In the genomic region with DNA sequence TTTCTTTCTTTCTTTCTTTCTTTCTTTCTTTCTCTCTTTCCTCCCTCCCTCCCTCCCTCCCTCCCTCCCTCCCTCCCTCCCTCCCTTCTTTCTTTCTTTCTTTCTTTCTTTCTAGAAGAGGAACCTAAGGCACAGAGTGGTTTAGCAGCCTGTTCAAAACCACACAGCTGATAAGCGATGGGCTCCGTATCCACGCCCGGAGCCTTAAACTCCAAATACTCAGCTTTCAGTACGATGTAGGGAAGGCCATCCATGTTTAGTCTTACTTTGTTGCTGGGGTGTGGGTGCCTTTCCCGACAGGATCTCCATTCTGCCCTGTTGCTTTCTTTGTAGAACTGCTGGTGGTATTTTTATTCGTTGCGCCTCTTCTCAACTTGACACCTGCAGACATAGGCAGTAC, we compare ENCODE assay signal across 28 mouse cellular contexts. TPM values are rescaled to one million over a fixed set of nuclear protein-coding genes. Genes with fewer than 3 reads are reported as not detected.
DNase-seq lines count a peak whose midpoint lies in the region; ATAC-seq and TF ChIP-seq lines count a peak whose summit lies in the region.
"Had no signal": no experiment of that assay in that cellular context is flagged by ENCODE, and none has a peak within 500 bp of the region (broad histone marks: within the 10 kb centered on the region; RNA-seq: fewer than 3 reads in every experiment).

No protein-coding gene starts in this region.

- no peaks in the 10 kb centered on the region for H3K27me3 ChIP-seq in E14TG2a.4 (ENCODE audit: insufficient read depth, low read length)
- H3K27me3 ChIP-seq in ES-Bruce4 (ENCODE audit: control insufficient read depth, insufficient read depth, low read length, poor library complexity, severe bottlenecking), result no peaks in the 10 kb centered on the region
- no peaks in the 10 kb centered on the region; a peak in 1 of 4 replicates for H3K27me3 ChIP-seq in MEL (ENCODE audit: control insufficient read depth in 1 of 2, insufficient read depth in 2 of 2, low read length in 2 of 2)
- H3K27me3 ChIP-seq: embryonic facial prominence, embryonic 12.5 days; forebrain, embryonic 13.5 days; forebrain, embryonic 15.5 days had no signal

- no peaks in the 10 kb centered on the region for H3K36me3 ChIP-seq in E14TG2a.4 (ENCODE audit: insufficient read depth, low read length)
- no peaks in the 10 kb centered on the region for H3K36me3 ChIP-seq in ES-Bruce4 (ENCODE audit: control insufficient read depth, insufficient read depth, low read length, poor library complexity, severe bottlenecking)
- H3K36me3 ChIP-seq in MEL (ENCODE audit: control insufficient read depth in 1 of 2, insufficient read depth in 2 of 2, low read length in 2 of 2), result peaks cover 0 to 4% of the 10 kb centered on the region in 2 experiments; a peak in 2 of 4 replicates
- H3K36me3 ChIP-seq: embryonic facial prominence, embryonic 10.5 days; embryonic facial prominence, embryonic 12.5 days; forebrain, embryonic 15.5 days; G1E had no signal

- peak overlapping the region; percentile 73 for H3K4me3 ChIP-seq in E14TG2a.4 (replicated peaks; ENCODE audit: low read length)
- H3K4me3 ChIP-seq in ES-Bruce4 (ENCODE audit: low read depth, low read length), result peak overlapping the region; percentile 68
- H3K4me3 ChIP-seq in MEL (ENCODE audit: control insufficient read depth in 1 of 2, insufficient read depth in 1 of 2, low read depth in 2 of 2, low read length in 2 of 2), result peak overlapping the region in 1 of 2 experiments; percentile 16; a peak in 1 of 4 replicates
- H3K4me3 ChIP-seq: embryonic facial prominence, embryonic 10.5 days; embryonic facial prominence, embryonic 12.5 days; forebrain, embryonic 13.5 days; forebrain, embryonic 15.5 days had no signal

- H3K9me3 ChIP-seq in E14TG2a.4 (ENCODE audit: low read length), result no peaks in the 10 kb centered on the region
- H3K9me3 ChIP-seq in ES-Bruce4 (replicated peaks; ENCODE audit: control insufficient read depth, insufficient read depth, low read length, poor library complexity, severe bottlenecking), result no peaks in the 10 kb centered on the region
- no peaks in the 10 kb centered on the region for H3K9me3 ChIP-seq in MEL (replicated peaks; ENCODE audit: insufficient read depth, low read length)
- H3K9me3 ChIP-seq: embryonic facial prominence, embryonic 10.5 days; embryonic facial prominence, embryonic 12.5 days; forebrain, embryonic 13.5 days; forebrain, embryonic 15.5 days; G1E had no signal

- peaks cover 33% of the 10 kb centered on the region for H3K4me1 ChIP-seq in E14TG2a.4 (replicated peaks; ENCODE audit: low read depth, low read length)
- peaks cover 3% of the 10 kb centered on the region for H3K4me1 ChIP-seq in ES-Bruce4 (ENCODE audit: control insufficient read depth, insufficient read depth, low read length)
- H3K4me1 ChIP-seq in MEL (ENCODE audit: control insufficient read depth in 1 of 2, insufficient read depth in 2 of 2, low read length in 2 of 2), result peaks cover 0 to 5% of the 10 kb centered on the region in 2 experiments; a peak in 2 of 4 replicates
- H3K4me1 ChIP-seq: embryonic facial prominence, embryonic 12.5 days; forebrain, embryonic 13.5 days; forebrain, embryonic 15.5 days had no signal

- no peak for TF ChIP-seq CTCF in E14TG2a.4 (conservative IDR thresholded peaks at IDR 0.05; ENCODE audit: low read length)
- no peak for TF ChIP-seq CTCF in ES-Bruce4 (IDR thresholded peaks at IDR 0.05; ENCODE audit: low read depth, low read length)
- no peak for TF ChIP-seq CTCF in MEL (IDR thresholded peaks at IDR 0.05 in 2 of 3, conservative IDR thresholded peaks at IDR 0.05 in 1 of 3; ENCODE audit: control insufficient read depth in 1 of 3, insufficient read depth in 1 of 3, low read depth in 2 of 3, low read length in 3 of 3, poor library complexity in 1 of 3, severe bottlenecking in 1 of 3)

- H3K9ac ChIP-seq in ES-Bruce4 (ENCODE audit: low read depth, poor library complexity, severe bottlenecking) (peak overlapping the region; percentile 54), MEL (ENCODE audit: control insufficient read depth, low read depth, low read length, poor library complexity, severe bottlenecking) (no peak overlapping the region; the same call in 1 of the 2 replicates)
- H3K9ac ChIP-seq: embryonic facial prominence, embryonic 12.5 days; forebrain, embryonic 13.5 days; forebrain, embryonic 15.5 days; forebrain, postnatal 0 days had no signal

- no peak for TF ChIP-seq POLR2A in ES-Bruce4 (IDR thresholded peaks at IDR 0.05; ENCODE audit: insufficient read depth, low read length)
- TF ChIP-seq POLR2A in MEL (IDR thresholded peaks at IDR 0.05; ENCODE audit: control insufficient read depth in 1 of 2, insufficient read depth in 1 of 2, low read depth in 1 of 2, low read length in 2 of 2, poor library complexity in 1 of 2), result no peak

- DNase-seq in MEL (ENCODE audit: low read depth, low spot score), result peak; percentile 55
- DNase-seq in thymus, postnatal 10 days (ENCODE audit: low spot score in 2 of 2), result no peak
- no peak for DNase-seq in layer of hippocampus, adult 9-11 months
- DNase-seq: adrenal gland, adult 8-10 months; adrenal gland, postnatal 14 days; adrenal gland, postnatal 36 days; cerebellum, adult 11-12 months; cerebellum, adult 2 months; cerebellum, adult 9-10 months; cerebellum, postnatal 10 days; cerebellum, postnatal 25 days; forebrain, postnatal 0 days had no signal

- peak overlapping the region; percentile 66 for H3K27ac ChIP-seq in ES-Bruce4 (ENCODE audit: insufficient read depth, low read length)
- no peak overlapping the region for H3K27ac ChIP-seq in MEL (ENCODE audit: control insufficient read depth, low read depth, low read length)
- H3K27ac ChIP-seq: embryonic facial prominence, embryonic 10.5 days; embryonic facial prominence, embryonic 12.5 days; forebrain, embryonic 13.5 days; forebrain, embryonic 15.5 days had no signal

- ATAC-seq in frontal cortex, adult (ENCODE audit: low TSS enrichment), result no peak
- ATAC-seq: activated CD4-positive, CD25-positive, alpha-beta regulatory T cell, adult 4 months; forebrain, embryonic 13.5 days; forebrain, embryonic 15.5 days; forebrain, postnatal 0 days; Patski had no signal

- no peaks in the 10 kb centered on the region for H3K79me2 ChIP-seq in MEL (ENCODE audit: control insufficient read depth, insufficient read depth, low read length, poor library complexity)

- TF ChIP-seq EP300 in ES-Bruce4 (IDR thresholded peaks at IDR 0.05; ENCODE audit: insufficient read depth, low read depth, low read length) (no peak), MEL (IDR thresholded peaks at IDR 0.05; ENCODE audit: low read depth in 1 of 2, low read length in 2 of 2) (no peak)

- TF ChIP-seq RAD21 in MEL (IDR thresholded peaks at IDR 0.05; ENCODE audit: low read depth, low read length), result no peak

TF ChIP-seq in MEL, 35 proteins besides CTCF, POLR2A, EP300 and RAD21:
- peak; percentile 18; the same call in 1 of the 2 replicates for TF ChIP-seq GATA1 (IDR thresholded peaks at IDR 0.05; ENCODE audit: low read depth, low read length)
- TF ChIP-seq CHD1 (IDR thresholded peaks at IDR 0.05; ENCODE audit: low read depth, low read length), result no peak

RNA-seq across cellular contexts. Expression of a gene that starts 6.0 kb away (rescaled TPM):
- polyA plus RNA-seq in ES-Bruce4 (2011; ENCODE audit: insufficient read depth, insufficient read length, low read depth, missing spikeins) (not detected in 2 replicates), MEL (2012; ENCODE audit: insufficient read depth in 1 of 2, insufficient read length in 2 of 2, low read depth in 1 of 2, low replicate concordance in 2 of 2, missing spikeins in 1 of 2) (not detected)
- not detected in 2 replicates for total RNA-seq in MEL (2012; rRNA removed)
- total RNA-seq: adrenal gland, adult 18-20 months; adrenal gland, adult 8-10 months; adrenal gland, postnatal 14 days; adrenal gland, postnatal 36 days; forebrain, postnatal 0 days; G1E had no signal
- polyA plus RNA-seq: activated CD4-positive, CD25-positive, alpha-beta regulatory T cell, adult 4 months; C2C12; embryonic facial prominence, embryonic 10.5 days; embryonic facial prominence, embryonic 14.5 days; forebrain, embryonic 11.5 days; forebrain, embryonic 13.5 days; forebrain, embryonic 15.5 days; G1E; Patski had no signal

RNA-seq across cellular contexts. Expression of a gene that starts 10.2 kb away (rescaled TPM):
- not detected in 2 replicates for polyA plus RNA-seq in ES-Bruce4 (2011; ENCODE audit: insufficient read depth, insufficient read length, low read depth, missing spikeins)
- not detected in 2 replicates for total RNA-seq in MEL (2012; rRNA removed)
- not detected for polyA plus RNA-seq in MEL (2012; ENCODE audit: insufficient read depth in 1 of 2, insufficient read length in 2 of 2, low read depth in 1 of 2, low replicate concordance in 2 of 2, missing spikeins in 1 of 2)
- total RNA-seq: adrenal gland, adult 18-20 months; adrenal gland, adult 8-10 months; adrenal gland, postnatal 14 days; adrenal gland, postnatal 36 days; forebrain, postnatal 0 days; G1E had no signal
- polyA plus RNA-seq: activated CD4-positive, CD25-positive, alpha-beta regulatory T cell, adult 4 months; C2C12; embryonic facial prominence, embryonic 10.5 days; embryonic facial prominence, embryonic 12.5 days; embryonic facial prominence, embryonic 14.5 days; forebrain, embryonic 11.5 days; forebrain, embryonic 13.5 days; forebrain, embryonic 15.5 days; forebrain, postnatal 0 days; G1E; Patski had no signal

RNA-seq across cellular contexts. Expression of a gene that starts 13.8 kb away (rescaled TPM):
- polyA plus RNA-seq in ES-Bruce4 (2011; ENCODE audit: insufficient read depth, insufficient read length, low read depth, missing spikeins) (7.2 and 9.9 TPM in 2 replicates), MEL (2012; ENCODE audit: insufficient read depth in 1 of 2, insufficient read length in 2 of 2, low read depth in 1 of 2, low replicate concordance in 2 of 2, missing spikeins in 1 of 2) (not detected)
- not detected in 2 replicates for total RNA-seq in MEL (2012; rRNA removed)
- total RNA-seq: adrenal gland, postnatal 14 days; adrenal gland, postnatal 36 days had no signal
- polyA plus RNA-seq: activated CD4-positive, CD25-positive, alpha-beta regulatory T cell, adult 4 months; C2C12 had no signal

RNA-seq across cellular contexts. Expression of a gene that starts 27.1 kb away (rescaled TPM):
- polyA plus RNA-seq in ES-Bruce4 (2011; ENCODE audit: insufficient read depth, insufficient read length, low read depth, missing spikeins) (not detected in 2 replicates), MEL (2012; ENCODE audit: insufficient read depth in 1 of 2, insufficient read length in 2 of 2, low read depth in 1 of 2, low replicate concordance in 2 of 2, missing spikeins in 1 of 2) (not detected)
- not detected in 2 replicates for total RNA-seq in MEL (2012; rRNA removed)
- total RNA-seq: adrenal gland, adult 18-20 months; adrenal gland, adult 8-10 months; adrenal gland, postnatal 14 days; adrenal gland, postnatal 36 days; forebrain, postnatal 0 days; G1E had no signal
- polyA plus RNA-seq: activated CD4-positive, CD25-positive, alpha-beta regulatory T cell, adult 4 months; C2C12; cerebellum, adult 2 months; cortical plate, adult 2 months; embryonic facial prominence, embryonic 10.5 days; embryonic facial prominence, embryonic 14.5 days; forebrain, embryonic 11.5 days; forebrain, embryonic 13.5 days; forebrain, embryonic 15.5 days; frontal cortex, adult 2 months; G1E; Patski had no signal

RNA-seq across cellular contexts. Expression of a gene that starts 35.7 kb away (rescaled TPM):
- not detected in 2 replicates for polyA plus RNA-seq in ES-Bruce4 (2011; ENCODE audit: insufficient read depth, insufficient read length, low read depth, missing spikeins)
- total RNA-seq in MEL (2012; rRNA removed), result not detected in 2 replicates
- not detected for polyA plus RNA-seq in MEL (2012; ENCODE audit: insufficient read depth in 1 of 2, insufficient read length in 2 of 2, low read depth in 1 of 2, low replicate concordance in 2 of 2, missing spikeins in 1 of 2)
- total RNA-seq: adrenal gland, adult 18-20 months; adrenal gland, adult 8-10 months; adrenal gland, postnatal 14 days; adrenal gland, postnatal 36 days; forebrain, postnatal 0 days; G1E had no signal
- polyA plus RNA-seq: activated CD4-positive, CD25-positive, alpha-beta regulatory T cell, adult 4 months; C2C12; cerebellum, adult 2 months; cortical plate, adult 2 months; embryonic facial prominence, embryonic 10.5 days; embryonic facial prominence, embryonic 14.5 days; forebrain, embryonic 13.5 days; forebrain, embryonic 15.5 days; forebrain, postnatal 0 days; frontal cortex, adult 2 months; G1E; Patski had no signal
